Mouse (Mus musculus): ENCODE measurements around the gene Eya2.

Eya2 gene

GRCm38 (mm10) chr2:165717182-165718176, 122.6 kb downstream of the Eya2 start:
- no peak for DNase-seq (ENCODE audit: low read depth)

GRCm38 (mm10) chr2:165719382-165719781, 124.5 kb downstream of the Eya2 start:
- DNase-seq (ENCODE audit: low read depth) = no peak

GRCm38 (mm10) chr2:165721941-165722340, 127.1 kb downstream of the Eya2 start:
- no peak for DNase-seq (ENCODE audit: low read depth)

GRCm38 (mm10) chr2:165732552-165733238, 137.9 kb downstream of the Eya2 start:
- DNase-seq (ENCODE audit: low read depth) = no peak

GRCm38 (mm10) chr2:165733701-165734100, 138.9 kb downstream of the Eya2 start:
- no peak for DNase-seq (ENCODE audit: low read depth)

GRCm38 (mm10) chr2:165736297-165736696, 141.5 kb downstream of the Eya2 start:
- no peak for DNase-seq (ENCODE audit: low read depth)

GRCm38 (mm10) chr2:165740381-165740780, 145.5 kb downstream of the Eya2 start:
- no peak for DNase-seq (ENCODE audit: low read depth)

- no peak for DNase-seq (ENCODE audit: low read depth)
Observed at GRCm38 (mm10) chr2:165740982-165741381, 146.2 kb downstream of the Eya2 start.

GRCm38 (mm10) chr2:165741526-165742050, 146.8 kb downstream of the Eya2 start:
- no peak for DNase-seq (ENCODE audit: low read depth)

GRCm38 (mm10) chr2:165742210-165742786, 147.5 kb downstream of the Eya2 start:
- DNase-seq (ENCODE audit: low read depth) = no peak

GRCm38 (mm10) chr2:165745306-165746098, 150.7 kb downstream of the Eya2 start:
- no peak for DNase-seq (ENCODE audit: low read depth)

GRCm38 (mm10) chr2:165747975-165748374, 153.1 kb downstream of the Eya2 start:
- DNase-seq (ENCODE audit: low read depth) = no peak

- no peak for DNase-seq (ENCODE audit: low read depth)
Observed at GRCm38 (mm10) chr2:165748426-165748825, 153.6 kb downstream of the Eya2 start.

- no peak for DNase-seq (ENCODE audit: low read depth)
Observed at GRCm38 (mm10) chr2:165751068-165751467, 156.2 kb downstream of the Eya2 start.

- DNase-seq (ENCODE audit: low read depth) = no peak
Observed at GRCm38 (mm10) chr2:165752704-165753103, 157.9 kb downstream of the Eya2 start.

- no peak for DNase-seq (ENCODE audit: low read depth)
Observed at GRCm38 (mm10) chr2:165757799-165758198, 163.0 kb downstream of the Eya2 start.

GRCm38 (mm10) chr2:165758534-165758933, 163.7 kb downstream of the Eya2 start:
- DNase-seq (ENCODE audit: low read depth) = no peak

GRCm38 (mm10) chr2:165759421-165759985, 164.7 kb downstream of the Eya2 start:
- no peak for DNase-seq (ENCODE audit: low read depth)

GRCm38 (mm10) chr2:165768805-165769358, 174.1 kb downstream of the Eya2 start:
- no peak for DNase-seq (ENCODE audit: low read depth)

GRCm38 (mm10) chr2:165769375-165769948, 174.6 kb downstream of the Eya2 start:
- no peak for DNase-seq (ENCODE audit: low read depth)
